Mouse (Mus musculus) stomach, postnatal 0 days (tissue): ENCODE measurements around the gene Cyb5rl. TPM values are rescaled to one million over a fixed set of nuclear protein-coding genes. Genes with fewer than 3 reads are reported as not detected.
"Not testable (repeated sequence)": the region's sequence is repeated elsewhere in the genome, so short reads cannot be mapped to it uniquely, and the experiment has no call there.

Experiments
- ATAC-seq: fragments of 200-750 bp; cut with Nextera tagmentation; 2 replicates; pipeline ENCODE4 v1.8.0; 2017; ENCODE audit not compliant: low FRiP score, low TSS enrichment
- DNase-seq: peaks from one replicate; pipeline ENCODE4 v3.0.0-alpha.2; 2016; ENCODE audit warnings: low spot score
- H3K27ac ChIP-seq: fragments of 300-500 bp; sonication (generic); replicated peaks from 2 replicates; pipeline ENCODE4 v1.5.1; 2014; ENCODE audit warnings: mild to moderate bottlenecking, control low read depth
- H3K27me3 ChIP-seq: fragments of 300-500 bp; sonication (generic); 2 replicates; pipeline ENCODE4 v1.6.1; 2014; ENCODE audit warnings: low read length; ENCODE audit not compliant: control insufficient read depth, insufficient read depth
- H3K36me3 ChIP-seq: fragments of 300-500 bp; sonication (generic); 2 replicates; pipeline ENCODE4 v1.6.1; 2014; ENCODE audit warnings: low read length, mixed read lengths; ENCODE audit not compliant: control insufficient read depth, insufficient read depth
- H3K4me1 ChIP-seq: fragments of 300-500 bp; sonication (generic); replicated peaks from 2 replicates; pipeline ENCODE4 v1.6.1; 2014; ENCODE audit warnings: antibody characterized with exemption; ENCODE audit not compliant: control insufficient read depth, insufficient read depth
- H3K4me2 ChIP-seq: fragments of 300-500 bp; sonication (generic); replicated peaks from 2 replicates; pipeline ENCODE4 v1.6.1; 2014; ENCODE audit warnings: low read depth, mild to moderate bottlenecking, control low read depth, moderate library complexity
- H3K4me3 ChIP-seq: fragments of 300-500 bp; sonication (generic); 2 replicates; pipeline ENCODE4 v1.5.1; 2014; ENCODE audit warnings: low read depth, low read length, control low read depth
- H3K9ac ChIP-seq: fragments of 300-500 bp; sonication (generic); 2 replicates; pipeline ENCODE4 v1.6.1; 2014; ENCODE audit warnings: mild to moderate bottlenecking, low read length, control low read depth, mixed read lengths
- H3K9me3 ChIP-seq: fragments of 300-500 bp; sonication (generic); 2 replicates; pipeline ENCODE4 v1.6.1; 2016; ENCODE audit warnings: low read length; ENCODE audit not compliant: control insufficient read depth
- CTCF ChIP-seq: IDR thresholded peaks from 2 replicates; pipeline ENCODE4 v1.5.1; 2016; ENCODE audit warnings: antibody characterized with exemption, low read depth, mild to moderate bottlenecking, moderate library complexity
- EP300 ChIP-seq: optimal IDR thresholded peaks from 2 replicates; pipeline ENCODE3; 2016; ENCODE audit warnings: antibody characterized with exemption
- WGBS: fragments of 180-500 bp; shearing (Covaris S2); extraction: QIAGEN DNeasy Blood & Tissue Kit; methylation state at CpG from one replicate; pipeline ENCODE4 v1.1.7; 2014; 5-methylcytosine and 5-hydroxymethylcytosine counted together
- polyA plus RNA-seq: library from polyadenylated mRNA; unstranded; fragments of >200 nt; fragmentation: Nextera tagmentation; extraction: Ambion mirVana; gene quantifications from 2 replicates; pipeline ENCODE4 v1.2.1, GENCODE M21; 2015

Cyb5rl gene
- polyA plus RNA-seq, 1 experiment from 2014 or later = 5.6 TPM

- Histone ChIP-seq H3K36me3 (no peaks in the 10 kb centered on the region), H3K27me3 (no peaks in the 10 kb centered on the region), H3K27ac (no peak overlapping the region), H3K9ac (no peak overlapping the region), H3K4me1 (no peaks in the 10 kb centered on the region), H3K4me3 (no peak overlapping the region), H3K9me3 (no peaks in the 10 kb centered on the region), H3K4me2 (no peak overlapping the region)
- DNase-seq = no peak
- 61% methylated on average over 8 of the region's 8 CpGs for WGBS
- TF ChIP-seq CTCF = no peak
- no peak for ATAC-seq
Observed at GRCm38 (mm10) chr4:107102220-107102619, 35.4 kb downstream of the Cyb5rl start.

- H3K9ac ChIP-seq = no peak overlapping the region
- 89% methylated on average over 16 of the region's 16 CpGs for WGBS
- DNase-seq (no peak), ATAC-seq (no peak)
- no peak overlapping the region for H3K4me2 ChIP-seq
- no peak overlapping the region for H3K27ac ChIP-seq
- TF ChIP-seq CTCF (no peak), EP300 (no peak)
- H3K36me3 ChIP-seq = no peaks in the 10 kb centered on the region
- H3K27me3 ChIP-seq = no peaks in the 10 kb centered on the region
- no peak overlapping the region for H3K4me3 ChIP-seq
- H3K4me1 ChIP-seq = no peaks in the 10 kb centered on the region
- H3K9me3 ChIP-seq = no peaks in the 10 kb centered on the region
Observed at GRCm38 (mm10) chr4:107106777-107107176, 40.0 kb downstream of the Cyb5rl start.

GRCm38 (mm10) chr4:107108291-107108731 lies 41.5 kb downstream of the Cyb5rl start:
- DNase-seq (peak; percentile 51), ATAC-seq (no peak)
- WGBS = 28% methylated on average over 13 of the region's 13 CpGs

GRCm38 (mm10) chr4:107109181-107109580 lies 42.4 kb downstream of the Cyb5rl start:
- DNase-seq, H3K36me3 ChIP-seq, H3K4me3 ChIP-seq, H3K4me2 ChIP-seq, H3K9me3 ChIP-seq, H3K9ac ChIP-seq, H3K4me1 ChIP-seq, H3K27me3 ChIP-seq, H3K27ac ChIP-seq, ATAC-seq: not testable (repeated sequence)
- WGBS = 79% methylated on average over 6 of the region's 6 CpGs

More at GRCm38 (mm10) chr4:107108291-107108731, 41.5 kb downstream of the Cyb5rl start:
- Histone ChIP-seq H3K27ac (no peak overlapping the region), H3K36me3 (no peaks in the 10 kb centered on the region), H3K4me3 (no peak overlapping the region), H3K9me3 (no peaks in the 10 kb centered on the region), H3K9ac (no peak overlapping the region), H3K4me1 (no peaks in the 10 kb centered on the region), H3K27me3 (no peaks in the 10 kb centered on the region), H3K4me2 (no peak overlapping the region)
- TF ChIP-seq CTCF (no peak), EP300 (no peak)

- H3K9ac ChIP-seq = no peak overlapping the region
- 38% methylated on average over 8 of the region's 8 CpGs for WGBS
- TF ChIP-seq EP300 (no peak), CTCF (no peak)
- DNase-seq = no peak
- H3K27ac ChIP-seq = no peak overlapping the region
- H3K36me3 ChIP-seq = no peaks in the 10 kb centered on the region
- H3K4me3 ChIP-seq = no peak overlapping the region
- H3K27me3 ChIP-seq = no peaks in the 10 kb centered on the region
- H3K4me2 ChIP-seq = no peak overlapping the region
- no peaks in the 10 kb centered on the region for H3K9me3 ChIP-seq
- H3K4me1 ChIP-seq = no peaks in the 10 kb centered on the region
- no peak for ATAC-seq
Observed at GRCm38 (mm10) chr4:107114278-107114677, 47.5 kb downstream of the Cyb5rl start.

GRCm38 (mm10) chr4:107117741-107118385 lies 51.1 kb downstream of the Cyb5rl start:
- ATAC-seq (no peak), DNase-seq (no peak)
- Histone ChIP-seq H3K9me3 (no peaks in the 10 kb centered on the region), H3K4me1 (no peaks in the 10 kb centered on the region), H3K36me3 (no peaks in the 10 kb centered on the region), H3K27me3 (no peaks in the 10 kb centered on the region), H3K27ac (no peak overlapping the region), H3K4me2 (no peak overlapping the region), H3K9ac (no peak overlapping the region), H3K4me3 (no peak overlapping the region)
- TF ChIP-seq CTCF (no peak), EP300 (no peak)
- WGBS = 62% methylated on average over 2 of the region's 2 CpGs
